Mouse (Mus musculus): ENCODE measurements at regions not wholly inside any gene's neighbourhood (a gene's known extent, or its start where the extent isn't known, plus 50 kb on each side); places are given as distances from the start of the nearest gene placed in this dataset.
A peak's percentile ranks its signal among the peaks of the same experiment; 100 is the strongest.

DNA sequence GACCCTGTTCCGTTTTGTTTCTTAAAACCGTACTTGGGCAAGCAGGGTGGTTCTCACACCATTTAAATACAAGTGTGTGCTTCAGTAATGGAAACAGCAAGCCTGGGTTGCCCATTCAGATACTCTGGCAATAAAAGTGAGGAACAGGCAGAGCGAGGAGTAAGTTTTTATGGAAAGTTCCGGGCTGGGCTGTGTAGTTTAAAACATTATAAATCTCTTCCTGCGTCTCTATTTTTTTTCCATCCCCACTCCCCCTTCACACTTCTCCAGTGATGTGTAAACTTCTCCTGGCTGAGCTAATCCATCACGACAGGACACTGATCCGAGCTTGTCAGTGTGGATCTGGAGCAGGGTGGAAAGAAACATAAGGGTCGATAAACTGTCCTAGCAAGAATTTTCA lies 124.4 kb downstream of the Tomm20 start:
- peaks cover 29 to 47% of the 10 kb centered on the region in 2 experiments for H3K4me1 ChIP-seq (ENCODE audit: control insufficient read depth in 1 of 2, insufficient read depth in 2 of 2, low read length in 2 of 2)
- H3K27ac ChIP-seq (ENCODE audit: control insufficient read depth, low read depth, low read length) = 0 out of 2 replicates have a peak overlapping the region, but pooled peaks have one; percentile 55

DNA sequence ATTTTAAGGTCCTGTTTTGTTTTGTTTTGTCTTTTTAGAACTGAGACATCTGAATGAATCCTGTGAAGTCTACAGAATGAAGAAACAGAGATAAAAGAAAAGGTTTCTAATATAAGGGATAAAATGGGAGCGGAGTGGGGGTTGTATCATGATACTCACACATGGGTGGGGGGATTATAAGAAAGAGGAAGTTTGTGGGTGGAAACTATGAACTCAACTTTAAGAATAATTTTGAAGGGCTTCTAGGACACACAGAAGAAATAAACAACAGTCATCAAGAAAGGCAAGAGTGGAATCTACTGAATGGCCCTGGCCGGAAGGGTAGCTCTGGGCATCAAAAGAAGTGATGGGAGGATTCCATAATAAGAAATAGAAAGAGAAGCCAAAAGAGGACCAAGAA lies 125.1 kb downstream of the Tomm20 start:
- H3K36me3 ChIP-seq (ENCODE audit: control insufficient read depth in 1 of 2, insufficient read depth in 2 of 2, low read length in 2 of 2) = peaks cover 0 to 43% of the 10 kb centered on the region in 2 experiments; a peak in 2 of 4 replicates
- no peak overlapping the region for H3K4me3 ChIP-seq (ENCODE audit: control insufficient read depth in 1 of 2, insufficient read depth in 1 of 2, low read depth in 2 of 2, low read length in 2 of 2)
- peak; percentile 44 for DNase-seq (ENCODE audit: low read depth, low spot score)
- no peaks in the 10 kb centered on the region for H3K79me2 ChIP-seq (ENCODE audit: control insufficient read depth, insufficient read depth, low read length, poor library complexity)
- H3K4me1 ChIP-seq (ENCODE audit: control insufficient read depth in 1 of 2, insufficient read depth in 2 of 2, low read length in 2 of 2) = peaks cover 31 to 52% of the 10 kb centered on the region in 2 experiments
- peak overlapping the region; percentile 55 for H3K27ac ChIP-seq (ENCODE audit: control insufficient read depth, low read depth, low read length)
- no peak overlapping the region for H3K9ac ChIP-seq (ENCODE audit: control insufficient read depth, low read depth, low read length, poor library complexity, severe bottlenecking)
- no peaks in the 10 kb centered on the region for H3K9me3 ChIP-seq (replicated peaks; ENCODE audit: insufficient read depth, low read length)
- no peaks in the 10 kb centered on the region for H3K27me3 ChIP-seq (ENCODE audit: control insufficient read depth in 1 of 2, insufficient read depth in 2 of 2, low read length in 2 of 2)
- TF ChIP-seq RAD21 (IDR thresholded peaks at IDR 0.05; ENCODE audit: low read depth, low read length) (no peak), MAFK (IDR thresholded peaks at IDR 0.05; ENCODE audit: borderline replicate concordance, low read depth, low read length) (no peak), MAZ (IDR thresholded peaks at IDR 0.05; ENCODE audit: low read depth, low read length) (0 out of 2 replicates have a peak, but pooled peaks have one; percentile 21), EP300 (IDR thresholded peaks at IDR 0.05; ENCODE audit: low read depth in 1 of 2, low read length in 2 of 2) (peak; percentile 51 to 53; a peak in 3 of 4 replicates), UBTF (IDR thresholded peaks at IDR 0.05; ENCODE audit: borderline replicate concordance, insufficient read depth, low read depth, low read length) (no peak), NRF1 (IDR thresholded peaks at IDR 0.05; ENCODE audit: insufficient read depth, low read depth, low read length, poor library complexity, severe bottlenecking) (no peak), TBP (IDR thresholded peaks at IDR 0.05; ENCODE audit: low read depth, low read length) (no peak), USF2 (IDR thresholded peaks at IDR 0.05; ENCODE audit: borderline replicate concordance in 1 of 2, insufficient read depth in 1 of 2, low read depth in 1 of 2, low read length in 2 of 2) (no peak), KAT2A (conservative IDR thresholded peaks at IDR 0.05; ENCODE audit: low read depth, low read length) (no peak), ETS1 (IDR thresholded peaks at IDR 0.05; ENCODE audit: low read depth, low read length) (peak; percentile 43; the same call in 1 of the 2 replicates)

More for the DNA sequence above, 124.4 kb downstream of the Tomm20 start:
- H3K36me3 ChIP-seq (ENCODE audit: control insufficient read depth in 1 of 2, insufficient read depth in 2 of 2, low read length in 2 of 2) = peaks cover 0 to 37% of the 10 kb centered on the region in 2 experiments; a peak in 2 of 4 replicates
- no peak overlapping the region for H3K9ac ChIP-seq (ENCODE audit: control insufficient read depth, low read depth, low read length, poor library complexity, severe bottlenecking)
- H3K27me3 ChIP-seq (ENCODE audit: control insufficient read depth in 1 of 2, insufficient read depth in 2 of 2, low read length in 2 of 2) = no peaks in the 10 kb centered on the region
- H3K79me2 ChIP-seq (ENCODE audit: control insufficient read depth, insufficient read depth, low read length, poor library complexity) = no peaks in the 10 kb centered on the region
- TF ChIP-seq CHD2 (IDR thresholded peaks at IDR 0.05; ENCODE audit: low read length) = no peak
- no peak for TF ChIP-seq MAZ (IDR thresholded peaks at IDR 0.05; ENCODE audit: low read depth, low read length)
- no peak for TF ChIP-seq ELF1 (IDR thresholded peaks at IDR 0.05; ENCODE audit: low read depth, low read length)
- no peak for TF ChIP-seq MYC (IDR thresholded peaks at IDR 0.05; ENCODE audit: low read depth, low read length)
- TF ChIP-seq POLR2AphosphoS5 (IDR thresholded peaks at IDR 0.05; ENCODE audit: borderline replicate concordance, low read depth, low read length) = no peak
- TF ChIP-seq ETS1 (IDR thresholded peaks at IDR 0.05; ENCODE audit: low read depth, low read length) = no peak
- TF ChIP-seq TBP (IDR thresholded peaks at IDR 0.05; ENCODE audit: low read depth, low read length) = no peak
- TF ChIP-seq RAD21 (IDR thresholded peaks at IDR 0.05; ENCODE audit: low read depth, low read length) = no peak
- no peak for TF ChIP-seq ZC3H11A (IDR thresholded peaks at IDR 0.05; ENCODE audit: low read depth, low read length)
- TF ChIP-seq POLR2AphosphoS2 (IDR thresholded peaks at IDR 0.05; ENCODE audit: low read length) = no peak
- no peak for TF ChIP-seq JUND (IDR thresholded peaks at IDR 0.05; ENCODE audit: low read depth, low read length)
- no peak for TF ChIP-seq MEF2A (IDR thresholded peaks at IDR 0.05; ENCODE audit: extremely low read depth, insufficient replicate concordance, low read depth, low read length, poor library complexity, severe bottlenecking)
- TF ChIP-seq CTCF (IDR thresholded peaks at IDR 0.05 in 2 of 3, conservative IDR thresholded peaks at IDR 0.05 in 1 of 3; ENCODE audit: control insufficient read depth in 1 of 3, insufficient read depth in 1 of 3, low read depth in 2 of 3, low read length in 3 of 3, poor library complexity in 1 of 3, severe bottlenecking in 1 of 3) = no peak
- TF ChIP-seq GATA1 (IDR thresholded peaks at IDR 0.05; ENCODE audit: low read depth, low read length) = no peak
- TF ChIP-seq UBTF (IDR thresholded peaks at IDR 0.05; ENCODE audit: borderline replicate concordance, insufficient read depth, low read depth, low read length) = no peak
- no peaks in the 10 kb centered on the region for H3K9me3 ChIP-seq (replicated peaks; ENCODE audit: insufficient read depth, low read length)
- H3K4me3 ChIP-seq (ENCODE audit: control insufficient read depth in 1 of 2, insufficient read depth in 1 of 2, low read depth in 2 of 2, low read length in 2 of 2) = no peak overlapping the region
- no peak for DNase-seq (ENCODE audit: low read depth, low spot score)
